Mouse (Mus musculus) CH12.LX (cell line): ENCODE data around the gene Rccd1. TPM values are rescaled to one million over a fixed set of nuclear protein-coding genes. Genes with fewer than 3 reads are reported as not detected.
A peak's percentile ranks its signal among the peaks of the same experiment; 100 is the strongest.

Experiments
- DNase-seq: peaks from one replicate; pipeline ENCODE4 v3.0.0-alpha.2; 2013; ENCODE audit errors: extremely low read depth
- H3K27ac ChIP-seq: 2 replicates; pipeline ENCODE4 v1.5.1; 2012; ENCODE audit warnings: low read depth, mild to moderate bottlenecking, control low read depth, moderate library complexity; ENCODE audit not compliant: insufficient read depth
- H3K27me3 ChIP-seq: replicated peaks from 2 replicates; pipeline ENCODE3; 2012; ENCODE audit warnings: inconsistent platforms
- H3K36me3 ChIP-seq, 2 experiments: replicated peaks in 1 of 2; 2 replicates each; pipeline versions ENCODE3 to v1.6.1; 2012; ENCODE audit warnings: inconsistent platforms in 1 of 2, low read length in 1 of 2, mild to moderate bottlenecking in 1 of 2, mixed read lengths in 1 of 2, moderate library complexity in 1 of 2; ENCODE audit not compliant: control insufficient read depth in 1 of 2, insufficient read depth in 1 of 2
- H3K4me1 ChIP-seq, 2 experiments: 2 replicates each; pipeline ENCODE4 v1.6.1; 2012; ENCODE audit warnings: inconsistent platforms in 1 of 2, moderate library complexity in 1 of 2; ENCODE audit not compliant: insufficient read depth in 2 of 2, control insufficient read depth in 1 of 2
- H3K4me2 ChIP-seq: 2 replicates; pipeline ENCODE4 v1.6.1; 2012; ENCODE audit warnings: low read depth, mild to moderate bottlenecking, control low read depth; ENCODE audit not compliant: poor library complexity, insufficient read depth, severe bottlenecking
- H3K4me3 ChIP-seq, 3 experiments: fragments of 150-350 bp in 1 of 3; sonication (generic) in 1 of 3; replicated peaks in 1 of 3; 2 replicates each; pipeline versions ENCODE3 to v1.5.1; 2011 to 2012; ENCODE audit warnings: low read depth in 2 of 3, low read length in 2 of 3, mild to moderate bottlenecking in 2 of 3, moderate library complexity in 2 of 3, control low read depth in 1 of 3, improper control_type of control experiment in 1 of 3, inconsistent platforms in 1 of 3, mixed read lengths in 1 of 3; ENCODE audit not compliant: poor library complexity in 1 of 3
- H3K79me2 ChIP-seq: replicated peaks from 2 replicates; pipeline ENCODE4 v1.6.1; 2012; ENCODE audit warnings: mild to moderate bottlenecking, moderate library complexity; ENCODE audit not compliant: control insufficient read depth, poor library complexity, insufficient read depth, severe bottlenecking; ENCODE audit errors: extremely low read depth
- H3K9ac ChIP-seq: 2 replicates; pipeline ENCODE4 v1.6.1; 2012; ENCODE audit warnings: low read depth, mild to moderate bottlenecking, control low read depth, moderate library complexity; ENCODE audit not compliant: insufficient read depth
- H3K9me3 ChIP-seq: replicated peaks from 2 replicates; pipeline ENCODE3; 2012; ENCODE audit warnings: low read length, inconsistent platforms, mixed read lengths
- CTCF ChIP-seq, 2 experiments: IDR thresholded peaks in 1 of 2; conservative IDR thresholded peaks in 1 of 2; 2 replicates each; pipeline ENCODE4 v1.5.1; 2011 to 2012; ENCODE audit warnings: low read depth in 2 of 2, low read length in 2 of 2, improper control_type of control experiment in 1 of 2, inconsistent platforms in 1 of 2, mild to moderate bottlenecking in 1 of 2, moderate library complexity in 1 of 2
- MXI1 ChIP-seq: IDR thresholded peaks from 2 replicates; pipeline ENCODE4 v1.6.1; 2011; ENCODE audit warnings: mild to moderate bottlenecking, low read depth, low read length, improper control_type of control experiment
- MYC ChIP-seq: IDR thresholded peaks from 2 replicates; pipeline ENCODE4 v1.6.1; 2011; ENCODE audit warnings: low read depth, mild to moderate bottlenecking, improper control_type of control experiment, low read length
- NELFE ChIP-seq: IDR thresholded peaks from 2 replicates; pipeline ENCODE4 v1.6.1; 2011; ENCODE audit warnings: low read depth, low read length, improper control_type of control experiment
- NRF1 ChIP-seq: IDR thresholded peaks from 2 replicates; pipeline ENCODE4 v1.6.1; 2014; ENCODE audit warnings: low read depth, mild to moderate bottlenecking, inconsistent platforms, low read length, improper control_type of control experiment, moderate library complexity
- POLR2A ChIP-seq: IDR thresholded peaks from 2 replicates; pipeline ENCODE4 v1.6.1; 2011; ENCODE audit warnings: low read depth, mild to moderate bottlenecking, improper control_type of control experiment, low read length
- RAD21 ChIP-seq: IDR thresholded peaks from 2 replicates; pipeline ENCODE4 v1.6.1; 2011; ENCODE audit warnings: low read depth, mild to moderate bottlenecking, low read length, improper control_type of control experiment, moderate library complexity
- SIN3A ChIP-seq: IDR thresholded peaks from 2 replicates; pipeline ENCODE4 v1.6.1; 2012; ENCODE audit warnings: low read length, improper control_type of control experiment, inconsistent platforms
- SMC3 ChIP-seq: IDR thresholded peaks from 2 replicates; pipeline ENCODE4 v1.6.1; 2011; ENCODE audit warnings: low read depth, low read length, improper control_type of control experiment
- TBP ChIP-seq: conservative IDR thresholded peaks from 2 replicates; pipeline ENCODE4 v1.6.1; 2011; ENCODE audit warnings: low read depth, low read length, improper control_type of control experiment
- TCF12 ChIP-seq: IDR thresholded peaks from 2 replicates; pipeline ENCODE4 v1.6.1; 2014; ENCODE audit warnings: low read depth, mild to moderate bottlenecking, inconsistent platforms, low read length, improper control_type of control experiment
- ZKSCAN1 ChIP-seq: IDR thresholded peaks from 2 replicates; pipeline ENCODE4 v1.6.1; 2012; ENCODE audit warnings: low read depth, inconsistent platforms, low read length, improper control_type of control experiment, borderline replicate concordance
- ZMIZ1 ChIP-seq: IDR thresholded peaks from 2 replicates; pipeline ENCODE4 v1.6.1; 2012; ENCODE audit warnings: low read depth, mild to moderate bottlenecking, inconsistent platforms, low read length, improper control_type of control experiment
- ZNF384 ChIP-seq: IDR thresholded peaks from 2 replicates; pipeline ENCODE4 v1.6.1; 2012; ENCODE audit warnings: low read depth, low read length, improper control_type of control experiment, inconsistent platforms
- dilution Hi-C: fragments of 300-500 bp; cut with MboI; formaldehyde crosslinking; loops from 2 replicates; pipeline ENCODE4 v1.14.3; 2020; ENCODE audit warnings: low sequenced_read_pairs; ENCODE audit not compliant: extremely low pct_unique_long_range_greater_than_20kb, extremely low pct_ligation_motif_present
- in situ Hi-C: fragments of 300-500 bp; cut with MboI; formaldehyde crosslinking; loops from 3 replicates; pipeline ENCODE4 v1.14.3; 2019; ENCODE audit warnings: low sequenced_read_pairs, low pct_ligation_motif_present, low pct_unique_long_range_greater_than_20kb, mixed read lengths
- polyA plus RNA-seq: library from polyadenylated mRNA; unstranded; fragments of >175 nt; gene quantifications from 2 replicates; pipeline ENCODE4 v1.2.1, GENCODE M21; 2012; ENCODE audit warnings: low read depth; ENCODE audit not compliant: insufficient read length
- total RNA-seq, 2 experiments: library from RNA; depleted of rRNA; stranded (reverse); fragments of 300-350 nt in 1 of 2; fragments of >200 nt in 1 of 2; gene quantifications; 2 replicates each; pipeline ENCODE4 v1.2.3; 2012 to 2014

Rccd1 gene
- total and polyA plus RNA-seq, 3 experiments = 17.4 to 18.5 (median 18.3) TPM

GRCm38 (mm10) chr7:80339793-80340628 lies 15.8 kb upstream of the Rccd1 start:
- Histone ChIP-seq H3K4me3 (peak overlapping the region; percentile 63 to 87 (median 67)), H3K9ac (peak overlapping the region; percentile 67), H3K79me2 (no peaks in the 10 kb centered on the region), H3K9me3 (no peaks in the 10 kb centered on the region), H3K4me1 (peaks cover 16 to 45% of the 10 kb centered on the region in 2 experiments), H3K27me3 (peaks cover 15% of the 10 kb centered on the region), H3K36me3 (peaks cover 21 to 35% of the 10 kb centered on the region in 2 experiments), H3K4me2 (peak overlapping the region; percentile 88), H3K27ac (peak overlapping the region; percentile 82)
- dilution Hi-C loops (no loop called here), in situ Hi-C loops (loop anchor here (5.0 kb wide), 1 partner anchor 37 kb away; no protein-coding TSS in a partner anchor)
- TF ChIP-seq TCF12 (no peak; the same call in 1 of the 2 replicates), MXI1 (peak; percentile 65), NRF1 (peak; percentile 99), RAD21 (peak; percentile 17), ZKSCAN1 (no peak), TBP (0 out of 2 replicates have a peak, but pooled peaks have one; percentile 16), SMC3 (peak; percentile 31), SIN3A (no peak), CTCF (conservative IDR thresholded peaks at IDR 0.05 in 1 of 2, IDR thresholded peaks at IDR 0.05 in 1 of 2; ENCODE audit: low read depth in 2 of 2, low read length in 2 of 2) (peak; percentile 15 to 84; a peak in 2 of 4 replicates), ZMIZ1 (0 out of 2 replicates have a peak, but pooled peaks have one; percentile 50), MYC (0 out of 2 replicates have a peak, but pooled peaks have one; percentile 8), NELFE (peak; percentile 61; the same call in 1 of the 2 replicates), POLR2A (peak; percentile 79)
- DNase-seq = peak; percentile 98

- H3K36me3 ChIP-seq = peaks cover 28 to 41% of the 10 kb centered on the region in 2 experiments
- H3K9me3 ChIP-seq = no peaks in the 10 kb centered on the region
- DNase-seq = no peak
- peak overlapping the region; percentile 47 to 87 (median 51) for H3K4me3 ChIP-seq
- no peaks in the 10 kb centered on the region for H3K79me2 ChIP-seq
- TF ChIP-seq ZNF384 (no peak), SIN3A (peak; percentile 40; the same call in 1 of the 2 replicates)
- dilution Hi-C loops (no loop called here), in situ Hi-C loops (no loop called here)
- peak overlapping the region; percentile 43 for H3K9ac ChIP-seq
- H3K4me2 ChIP-seq = peak overlapping the region; percentile 55
- H3K4me1 ChIP-seq = peaks cover 16 to 45% of the 10 kb centered on the region in 2 experiments
- H3K27ac ChIP-seq = no peak overlapping the region
- peaks cover 15% of the 10 kb centered on the region for H3K27me3 ChIP-seq
Observed at GRCm38 (mm10) chr7:80339371-80339770, 15.1 kb upstream of the Rccd1 start.
